Mouse (Mus musculus): Measurements from ENCODE around the gene Macrod2. TPM values are rescaled to one million over a fixed set of nuclear protein-coding genes. Genes with fewer than 3 reads are reported as not detected.

Gene Macrod2
- total and polyA plus RNA-seq, 2 experiments from 2014 or later, result 37.3 to 67.2 TPM

GRCm38 (mm10) chr2:141212291-141212690 lies 817.2 kb downstream of the Macrod2 start:
- TF ChIP-seq CTCF (IDR thresholded peaks at IDR 0.05), result no peak
- no peak overlapping the region for H3K4me3 ChIP-seq (ENCODE audit: low read depth, low read length)
- H3K9ac ChIP-seq (replicated peaks; ENCODE audit: low read length, poor library complexity, severe bottlenecking), result no peak overlapping the region
- WGBS, result 99% methylated on average over 2 of the region's 2 CpGs
- DNase-seq (ENCODE audit: low spot score) (no peak), ATAC-seq (ENCODE audit: low FRiP score) (no peak)
- H3K27me3 ChIP-seq (ENCODE audit: insufficient read depth, low read length), result no peaks in the 10 kb centered on the region
- no peaks in the 10 kb centered on the region for H3K9me3 ChIP-seq (ENCODE audit: low read length)
- no peaks in the 10 kb centered on the region for H3K4me1 ChIP-seq (ENCODE audit: insufficient read depth, low read length)
- no peaks in the 10 kb centered on the region for H3K36me3 ChIP-seq (ENCODE audit: insufficient read depth, low read length)
- H3K27ac ChIP-seq (ENCODE audit: low read depth, low read length), result no peak overlapping the region
- no peak overlapping the region for H3K4me2 ChIP-seq (ENCODE audit: low read depth, low read length, poor library complexity, severe bottlenecking)

GRCm38 (mm10) chr2:141217490-141217889 lies 822.4 kb downstream of the Macrod2 start:
- Histone ChIP-seq H3K4me1 (ENCODE audit: insufficient read depth, low read length) (no peaks in the 10 kb centered on the region), H3K27me3 (ENCODE audit: insufficient read depth, low read length) (no peaks in the 10 kb centered on the region), H3K9ac (replicated peaks; ENCODE audit: low read length, poor library complexity, severe bottlenecking) (no peak overlapping the region), H3K4me2 (ENCODE audit: low read depth, low read length, poor library complexity, severe bottlenecking) (no peak overlapping the region), H3K9me3 (ENCODE audit: low read length) (no peaks in the 10 kb centered on the region), H3K36me3 (ENCODE audit: insufficient read depth, low read length) (no peaks in the 10 kb centered on the region), H3K27ac (ENCODE audit: low read depth, low read length) (no peak overlapping the region), H3K4me3 (ENCODE audit: low read depth, low read length) (no peak overlapping the region)
- no peak for ATAC-seq (ENCODE audit: low FRiP score)
- TF ChIP-seq CTCF (IDR thresholded peaks at IDR 0.05), result no peak
- peak; percentile 72 for DNase-seq (ENCODE audit: low spot score)
- WGBS, result 54% methylated on average over 2 of the region's 2 CpGs

GRCm38 (mm10) chr2:141217925-141218324 lies 822.8 kb downstream of the Macrod2 start:
- Histone ChIP-seq H3K4me2 (ENCODE audit: low read depth, low read length, poor library complexity, severe bottlenecking) (no peak overlapping the region), H3K9me3 (ENCODE audit: low read length) (no peaks in the 10 kb centered on the region), H3K27ac (ENCODE audit: low read depth, low read length) (no peak overlapping the region), H3K4me3 (ENCODE audit: low read depth, low read length) (no peak overlapping the region), H3K27me3 (ENCODE audit: insufficient read depth, low read length) (no peaks in the 10 kb centered on the region), H3K4me1 (ENCODE audit: insufficient read depth, low read length) (no peaks in the 10 kb centered on the region), H3K9ac (replicated peaks; ENCODE audit: low read length, poor library complexity, severe bottlenecking) (no peak overlapping the region), H3K36me3 (ENCODE audit: insufficient read depth, low read length) (no peaks in the 10 kb centered on the region)
- WGBS, result 77% methylated on average over 3 of the region's 3 CpGs
- DNase-seq (ENCODE audit: low spot score) (no peak), ATAC-seq (ENCODE audit: low FRiP score) (no peak)
- TF ChIP-seq CTCF (IDR thresholded peaks at IDR 0.05), result no peak

- ATAC-seq (ENCODE audit: low FRiP score) (no peak), DNase-seq (ENCODE audit: low spot score) (no peak)
- no peaks in the 10 kb centered on the region for H3K4me1 ChIP-seq (ENCODE audit: insufficient read depth, low read length)
- no peaks in the 10 kb centered on the region for H3K36me3 ChIP-seq (ENCODE audit: insufficient read depth, low read length)
- TF ChIP-seq CTCF (IDR thresholded peaks at IDR 0.05), result no peak
- H3K27me3 ChIP-seq (ENCODE audit: insufficient read depth, low read length), result no peaks in the 10 kb centered on the region
- H3K9me3 ChIP-seq (ENCODE audit: low read length), result no peaks in the 10 kb centered on the region
- no peak overlapping the region for H3K4me3 ChIP-seq (ENCODE audit: low read depth, low read length)
- H3K4me2 ChIP-seq (ENCODE audit: low read depth, low read length, poor library complexity, severe bottlenecking), result no peak overlapping the region
- no peak overlapping the region for H3K9ac ChIP-seq (replicated peaks; ENCODE audit: low read length, poor library complexity, severe bottlenecking)
- H3K27ac ChIP-seq (ENCODE audit: low read depth, low read length), result no peak overlapping the region
- WGBS, result 68% methylated on average over 1 of the region's 1 CpGs
Measured at GRCm38 (mm10) chr2:141228809-141229208, 833.7 kb downstream of the Macrod2 start.

GRCm38 (mm10) chr2:141229820-141230219 lies 834.7 kb downstream of the Macrod2 start:
- ATAC-seq (ENCODE audit: low FRiP score), result no peak
- no peak overlapping the region for H3K4me2 ChIP-seq (ENCODE audit: low read depth, low read length, poor library complexity, severe bottlenecking)
- DNase-seq (ENCODE audit: low spot score), result no peak
- H3K36me3 ChIP-seq (ENCODE audit: insufficient read depth, low read length), result no peaks in the 10 kb centered on the region
- TF ChIP-seq CTCF (IDR thresholded peaks at IDR 0.05), result no peak
- no peaks in the 10 kb centered on the region for H3K9me3 ChIP-seq (ENCODE audit: low read length)
- H3K27me3 ChIP-seq (ENCODE audit: insufficient read depth, low read length), result no peaks in the 10 kb centered on the region
- H3K27ac ChIP-seq (ENCODE audit: low read depth, low read length), result no peak overlapping the region
- no peak overlapping the region for H3K4me3 ChIP-seq (ENCODE audit: low read depth, low read length)
- no peaks in the 10 kb centered on the region for H3K4me1 ChIP-seq (ENCODE audit: insufficient read depth, low read length)
- WGBS, result 57% methylated on average over 6 of the region's 6 CpGs
- H3K9ac ChIP-seq (replicated peaks; ENCODE audit: low read length, poor library complexity, severe bottlenecking), result no peak overlapping the region

GRCm38 (mm10) chr2:141231011-141231668 lies 836.0 kb downstream of the Macrod2 start:
- no peak for TF ChIP-seq CTCF (IDR thresholded peaks at IDR 0.05)
- ATAC-seq (ENCODE audit: low FRiP score) (no peak), DNase-seq (ENCODE audit: low spot score) (peak; percentile 58)
- 19% methylated on average over 16 of the region's 16 CpGs for WGBS
- no peaks in the 10 kb centered on the region for H3K9me3 ChIP-seq (ENCODE audit: low read length)
- no peaks in the 10 kb centered on the region for H3K4me1 ChIP-seq (ENCODE audit: insufficient read depth, low read length)
- H3K27me3 ChIP-seq (ENCODE audit: insufficient read depth, low read length), result no peaks in the 10 kb centered on the region
- no peaks in the 10 kb centered on the region for H3K36me3 ChIP-seq (ENCODE audit: insufficient read depth, low read length)
- H3K4me3 ChIP-seq (ENCODE audit: low read depth, low read length), result no peak overlapping the region
- no peak overlapping the region for H3K9ac ChIP-seq (replicated peaks; ENCODE audit: low read length, poor library complexity, severe bottlenecking)
- peak overlapping the region; percentile 13 for H3K4me2 ChIP-seq (ENCODE audit: low read depth, low read length, poor library complexity, severe bottlenecking)
- no peak overlapping the region for H3K27ac ChIP-seq (ENCODE audit: low read depth, low read length)

All from midbrain, postnatal 0 days (tissue).